Mouse (Mus musculus) c-Kit-positive CD71-positive TER-119-negative erythroid progenitor cells, embryonic 14.5 days (primary cell): ENCODE data around the gene Nol7.

Source experiments
- DNase-seq: peaks from one replicate; pipeline ENCODE4 v3.0.0-alpha.2; 2013; ENCODE audit warnings: low read depth

Gene Nol7

DNA sequence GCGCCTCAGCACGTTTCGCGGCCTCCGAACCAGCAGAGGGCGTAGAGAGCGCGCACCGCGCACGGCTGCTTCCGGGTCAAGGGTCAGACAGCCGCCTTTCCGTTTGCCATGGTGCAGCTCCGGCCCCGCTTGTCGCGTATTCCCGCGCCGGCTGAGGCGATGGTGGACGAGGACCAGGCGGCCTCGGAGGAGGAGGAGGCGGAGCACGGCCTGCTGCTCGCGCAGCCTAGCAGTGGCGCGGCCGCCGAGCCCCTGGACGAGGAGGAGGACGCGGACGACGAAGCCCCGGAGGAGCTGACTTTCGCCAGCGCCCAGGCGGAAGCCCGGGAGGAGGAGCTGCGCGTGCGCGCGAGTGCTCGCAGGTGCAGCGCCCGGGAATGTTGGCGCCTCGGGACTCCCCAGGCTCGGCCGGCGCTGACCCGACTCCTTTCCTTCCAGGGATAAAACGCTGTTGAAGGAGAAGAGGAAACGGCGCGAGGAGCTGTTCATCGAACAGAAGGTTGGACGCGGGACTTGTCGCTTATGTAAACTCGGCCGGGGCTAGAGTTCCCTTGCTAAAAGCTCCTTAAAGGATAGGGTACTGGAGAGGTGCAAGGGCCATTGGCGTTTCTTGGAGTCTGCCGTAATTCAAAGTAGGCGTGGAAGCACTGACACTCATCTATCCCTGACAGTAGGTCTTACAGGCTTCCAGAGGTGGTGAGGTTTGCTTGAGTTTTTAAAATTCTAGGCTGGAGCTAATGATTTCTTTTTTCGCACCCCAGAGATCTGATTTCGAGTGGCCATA lies at the start of gene Nol7:
Gene Nol7 (plus strand): TSS at position 94 of the 784 bp plus-strand sequence.
- peak; percentile 86 for DNase-seq

GRCm38 (mm10) chr13:43349376-43349775 lies 48.8 kb upstream of the Nol7 start:
- DNase-seq = no peak

DNA sequence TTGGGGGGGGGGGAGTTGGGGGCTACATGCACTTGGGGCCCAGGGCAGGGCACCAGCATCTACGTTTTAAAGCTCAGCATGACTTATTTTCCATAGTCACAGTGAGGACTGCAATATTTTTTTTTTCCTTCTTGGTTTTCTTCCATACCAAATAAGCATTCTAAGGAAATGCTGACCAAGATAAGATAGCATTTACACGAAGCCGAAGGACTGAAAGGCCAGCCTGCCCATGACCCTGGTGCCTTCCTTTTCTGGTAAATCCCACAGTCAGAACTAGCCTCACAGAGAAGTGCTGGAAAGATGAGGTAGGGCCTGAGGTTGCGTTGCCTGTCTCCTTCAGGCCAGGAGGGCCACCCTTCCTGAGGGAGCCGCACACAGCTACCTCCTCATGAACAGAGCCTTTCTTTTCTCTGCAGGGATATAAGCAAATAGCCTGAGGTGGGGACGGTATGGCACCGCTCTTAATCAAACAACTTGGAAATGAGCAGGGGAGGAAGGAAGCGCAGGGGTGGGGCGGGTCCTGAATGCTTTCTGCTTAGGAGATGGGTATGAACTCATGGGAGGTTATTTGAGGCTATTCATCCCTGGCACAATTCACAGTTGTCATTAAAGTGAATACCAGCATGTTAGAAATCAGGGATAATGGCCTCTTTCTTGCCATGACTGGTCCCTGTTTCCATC lies 47.6 kb upstream of the Nol7 start:
- no peak for DNase-seq

- DNase-seq = no peak
These were observed 44.8 kb upstream of the Nol7 start for GRCm38 (mm10) chr13:43353356-43353755.

GRCm38 (mm10) chr13:43354362-43354761 lies 43.8 kb upstream of the Nol7 start:
- DNase-seq = no peak

DNA sequence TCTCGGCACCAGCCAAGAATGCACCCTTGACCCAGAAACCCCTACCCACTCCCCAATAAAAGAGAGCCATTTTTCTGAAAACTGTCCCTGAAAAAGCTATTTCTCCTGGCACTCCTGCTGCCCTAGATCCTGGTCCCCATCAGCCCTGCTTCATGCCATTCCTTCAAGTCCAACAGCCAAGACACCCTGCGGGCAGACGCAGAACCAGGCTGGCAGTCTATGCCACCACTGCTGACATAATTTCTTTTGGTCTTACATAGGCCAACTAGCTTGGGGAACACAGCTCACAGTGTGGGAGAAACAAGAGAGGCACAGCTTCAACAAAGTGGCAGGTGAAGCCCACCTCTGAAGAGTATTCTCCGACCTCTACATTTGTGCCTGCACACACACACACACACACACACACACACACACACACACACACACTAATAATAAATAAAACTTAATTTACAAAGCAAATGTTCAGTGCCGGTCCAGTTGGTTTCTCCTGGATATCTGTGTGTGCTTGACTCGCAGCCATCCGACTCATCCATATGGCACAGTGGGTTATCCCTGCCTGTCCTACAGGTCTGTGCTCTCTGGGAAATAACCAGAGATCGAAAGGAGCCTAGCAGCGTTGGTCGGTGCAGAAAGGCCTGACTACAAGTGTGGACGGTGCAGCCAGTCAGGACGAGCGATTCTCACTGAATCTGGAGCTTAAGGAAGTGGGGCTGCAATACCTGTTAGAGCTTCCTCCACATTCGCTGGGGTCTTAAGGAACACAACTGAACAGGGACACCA lies 41.7 kb upstream of the Nol7 start:
- no peak for DNase-seq

- DNase-seq = no peak
These were observed 37.7 kb upstream of the Nol7 start for GRCm38 (mm10) chr13:43360534-43360933.

- DNase-seq = no peak
These were observed 35.8 kb upstream of the Nol7 start for GRCm38 (mm10) chr13:43362353-43362752.

DNA sequence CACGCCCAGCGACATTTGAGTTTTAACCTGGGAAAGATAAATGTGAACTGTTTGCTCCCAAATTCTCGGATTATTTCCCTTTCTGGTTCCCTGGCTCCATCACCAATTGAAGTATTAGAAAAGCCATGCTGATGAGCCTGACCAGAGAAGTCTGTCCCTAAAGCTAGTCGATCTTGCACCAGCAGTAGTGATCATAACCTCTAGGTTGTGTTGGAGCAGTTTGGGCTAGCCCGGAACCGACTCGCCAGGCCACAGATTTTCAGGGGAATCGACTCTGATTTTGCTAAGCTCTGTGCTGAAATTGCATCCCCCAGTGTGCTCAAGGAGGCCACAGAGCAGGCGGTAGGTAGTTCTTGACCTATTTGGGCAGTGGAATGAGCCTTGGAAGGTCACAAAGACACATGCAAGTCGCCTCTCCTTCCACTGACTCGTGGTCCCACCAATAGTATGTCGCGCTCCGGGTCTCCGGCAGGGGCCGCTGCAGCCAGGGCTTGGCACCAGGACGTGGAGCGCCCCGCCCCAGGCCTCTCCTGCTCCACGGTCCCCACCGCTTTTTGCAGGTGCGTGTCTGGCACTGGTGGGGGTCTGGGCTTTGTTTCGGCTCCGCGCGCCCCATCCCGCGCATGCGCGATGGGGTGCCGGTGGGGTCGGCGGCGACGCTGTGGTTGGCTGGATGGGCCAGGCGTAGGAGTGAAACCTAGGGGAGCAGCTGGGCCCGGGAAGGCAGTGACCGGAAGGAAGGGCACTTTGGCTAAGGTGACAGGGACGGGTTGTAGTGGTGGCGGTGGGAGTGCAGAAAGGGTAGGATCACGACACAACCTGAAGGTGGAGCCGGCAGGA lies 33.0 kb upstream of the Nol7 start, which contains the start of gene Sirt5:
Gene Sirt5 (plus strand): TSS at position 512 of the 840 bp plus-strand sequence.
- peak; percentile 60 for DNase-seq

- DNase-seq = no peak
These were observed 32.4 kb upstream of the Nol7 start for GRCm38 (mm10) chr13:43365825-43366184.

DNA sequence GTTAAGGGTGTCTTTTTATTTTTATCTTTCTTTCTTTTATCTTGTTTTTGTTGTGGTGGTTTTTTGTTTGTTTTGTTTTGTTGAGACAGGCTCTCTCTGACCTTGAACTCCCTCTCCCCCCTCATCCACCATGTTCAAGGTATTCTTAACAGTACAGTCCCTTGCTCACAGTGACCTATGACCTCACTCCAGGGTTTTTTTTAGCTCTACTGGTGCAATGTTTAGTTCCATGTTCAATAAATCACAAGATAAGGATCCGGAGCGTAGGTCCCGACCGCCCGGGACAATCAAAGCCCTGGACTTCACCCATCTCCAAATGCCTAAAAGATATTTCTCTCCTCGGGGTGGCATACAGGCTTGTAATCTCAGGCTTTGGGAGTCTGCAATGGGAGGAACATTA lies 28.1 kb upstream of the Nol7 start:
- no peak for DNase-seq

- DNase-seq = no peak
These were observed 25.3 kb upstream of the Nol7 start for GRCm38 (mm10) chr13:43372892-43373291.

DNA sequence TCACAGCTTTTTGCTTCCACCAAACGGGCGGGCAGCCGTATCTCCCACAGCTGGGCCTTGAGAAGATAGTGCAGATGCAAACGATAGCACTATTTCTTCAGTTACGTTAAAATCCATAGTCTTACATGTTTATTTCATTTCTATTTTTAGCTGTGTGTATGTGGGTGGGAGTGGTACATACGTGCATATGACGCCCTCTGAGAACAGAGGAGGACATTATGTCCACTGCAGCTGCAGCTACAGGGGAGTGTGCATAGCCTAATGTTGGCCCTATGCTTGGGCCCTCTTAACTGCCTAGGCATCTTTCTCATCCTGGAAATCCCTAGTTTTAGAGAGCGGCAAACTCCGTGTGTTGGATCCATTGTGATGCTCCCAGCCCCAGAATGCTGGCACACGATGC lies 24.0 kb upstream of the Nol7 start:
- DNase-seq = no peak

- no peak for DNase-seq
These were observed 23.2 kb upstream of the Nol7 start for GRCm38 (mm10) chr13:43374918-43375432.

DNA sequence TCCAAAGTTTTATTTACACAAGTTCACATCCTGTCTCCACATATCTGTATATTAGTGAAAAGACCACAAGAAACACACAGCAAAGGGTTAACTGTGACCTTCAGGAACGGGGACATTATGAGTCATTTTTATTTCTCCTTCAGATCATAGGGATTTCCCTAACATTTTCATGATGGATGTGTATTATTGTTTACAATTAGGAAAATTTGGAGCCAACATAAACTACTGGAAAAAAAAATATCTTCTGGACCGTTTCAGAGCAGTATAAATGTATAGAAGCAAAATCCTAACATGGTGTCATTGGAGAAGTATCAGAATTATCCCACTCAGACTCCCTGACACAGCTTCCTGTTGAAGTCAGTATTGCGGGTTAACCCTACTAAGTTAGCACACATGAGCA lies 18.2 kb upstream of the Nol7 start:
- no peak for DNase-seq

- DNase-seq = no peak
These were observed 12.9 kb upstream of the Nol7 start for GRCm38 (mm10) chr13:43385321-43385720.

- no peak for DNase-seq
These were observed 392 bp upstream of the Nol7 start for GRCm38 (mm10) chr13:43397700-43398296.

GRCm38 (mm10) chr13:43399576-43399975 lies 1.4 kb downstream of the Nol7 start:
- DNase-seq = no peak

DNA sequence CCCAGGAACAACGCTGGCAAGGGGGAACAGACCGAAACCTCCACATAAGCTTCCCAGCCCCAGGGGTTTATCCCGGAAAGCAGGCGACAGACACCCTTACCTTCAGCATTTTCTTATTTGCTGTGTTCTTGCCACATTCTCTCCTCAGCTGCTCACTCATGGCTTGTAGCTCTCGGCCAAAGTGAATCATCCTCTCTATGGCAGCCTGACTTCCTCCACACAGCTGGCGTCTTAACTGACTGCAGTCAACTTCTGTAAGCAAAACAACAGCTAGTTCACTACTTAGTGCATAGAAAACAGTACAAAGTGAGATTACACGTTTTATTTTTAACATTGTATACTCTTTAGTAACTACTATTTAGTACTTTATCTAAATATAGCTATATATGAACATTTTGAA lies 14.1 kb downstream of the Nol7 start:
- no peak for DNase-seq

DNA sequence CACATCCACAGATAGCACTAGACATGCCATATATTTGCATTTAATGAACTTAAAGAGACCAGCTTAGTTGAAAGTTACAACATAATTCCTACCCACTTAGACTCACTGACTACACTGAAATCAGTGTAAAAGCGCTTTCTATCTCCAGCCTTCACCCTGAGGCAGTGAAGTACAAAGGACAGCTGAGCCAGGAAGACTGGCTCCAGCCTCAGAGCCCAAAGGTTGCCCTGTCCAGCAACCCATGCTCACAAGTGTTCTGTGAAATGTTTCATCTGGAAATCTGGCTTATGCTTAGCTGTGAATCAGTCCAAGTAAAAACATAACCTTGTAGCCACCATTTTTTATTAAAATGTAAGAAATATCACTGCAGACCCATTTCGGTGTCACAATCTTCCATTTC lies 15.4 kb downstream of the Nol7 start:
- DNase-seq = no peak

GRCm38 (mm10) chr13:43415249-43415648 lies 17.1 kb downstream of the Nol7 start:
- DNase-seq = no peak
